Mouse (Mus musculus): Measurements from ENCODE around the gene Drc1.

GRCm38 (mm10) chr5:30245861-30246416, 35.2 kb upstream of the Drc1 start:
- TF ChIP-seq CTCF (IDR thresholded peaks at IDR 0.05; ENCODE audit: low read depth) (no peak), EP300 (IDR thresholded peaks at IDR 0.05; ENCODE audit: low read depth) (no peak)

Data from liver, embryonic 14.5 days (tissue).